Mouse (Mus musculus) adrenal gland, adult 2 months (tissue): ENCODE data around the gene 0610037L13Rik. TPM values are rescaled to one million over a fixed set of nuclear protein-coding genes. Genes with fewer than 3 reads are reported as not detected.

ENCODE experiments used
- DNase-seq: peaks from one replicate; pipeline ENCODE4 v3.0.0; 2021
- polyA plus RNA-seq: library from polyadenylated mRNA; depleted of rRNA; stranded (reverse); fragments of >200 nt; gene quantifications from 2 replicates; pipeline ENCODE4 v1.2.3, GENCODE M21; 2012; rRNA removed
- total RNA-seq, 2 experiments: library from RNA; stranded (reverse); gene quantifications; 2 replicates each; pipeline ENCODE4 v1.2.3; 2021

The 0610037L13Rik gene
- total and polyA plus RNA-seq, 3 experiments, result 16.2 to 77.3 (median 74.1) TPM

DNA sequence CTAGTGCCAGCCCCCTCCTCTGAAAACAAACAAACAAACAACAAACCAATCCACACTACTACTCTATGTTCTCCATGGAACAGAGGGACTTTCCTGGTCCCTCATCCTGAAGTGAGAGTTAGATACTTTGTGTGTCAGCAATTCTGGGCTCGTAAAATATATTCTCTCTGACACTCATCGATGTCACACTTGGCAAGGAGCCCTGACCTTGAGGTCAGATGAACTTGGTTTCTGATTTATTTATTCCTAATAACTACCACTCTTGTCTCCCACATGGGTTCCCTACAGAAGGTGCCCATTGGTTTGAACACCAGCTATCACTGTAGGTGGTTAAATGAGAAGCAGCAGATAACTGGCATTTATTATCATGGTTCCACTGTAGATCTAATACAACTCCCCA lies 30.7 kb downstream of the 0610037L13Rik start:
- peak; percentile 78 for DNase-seq

DNA sequence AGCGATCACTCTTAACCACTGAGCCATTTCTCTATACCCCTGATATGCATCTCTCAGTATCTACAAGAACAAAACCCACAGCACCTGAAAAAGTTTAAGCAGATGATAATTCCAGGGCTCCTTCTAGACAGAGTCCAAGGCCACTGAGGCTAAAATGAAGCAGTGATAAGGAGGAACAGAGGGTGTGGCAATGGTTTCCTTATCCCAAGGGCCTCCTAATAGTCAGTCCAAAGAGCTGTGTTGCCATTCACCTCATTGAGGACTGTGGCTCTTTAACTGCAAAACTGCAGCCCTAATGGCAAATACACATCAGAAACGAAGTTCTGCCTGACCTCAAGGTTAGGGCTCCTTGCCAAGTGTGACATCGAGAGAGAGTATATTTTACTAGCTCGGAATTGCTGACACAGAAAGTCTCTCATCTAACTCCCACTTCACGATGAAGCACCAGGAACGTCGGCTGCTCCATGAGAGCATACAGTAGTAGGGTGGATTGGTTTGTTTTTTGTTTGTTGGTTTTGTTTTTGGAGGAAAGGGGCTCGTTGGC lies 31.6 kb downstream of the 0610037L13Rik start:
- peak; percentile 82 for DNase-seq

DNA sequence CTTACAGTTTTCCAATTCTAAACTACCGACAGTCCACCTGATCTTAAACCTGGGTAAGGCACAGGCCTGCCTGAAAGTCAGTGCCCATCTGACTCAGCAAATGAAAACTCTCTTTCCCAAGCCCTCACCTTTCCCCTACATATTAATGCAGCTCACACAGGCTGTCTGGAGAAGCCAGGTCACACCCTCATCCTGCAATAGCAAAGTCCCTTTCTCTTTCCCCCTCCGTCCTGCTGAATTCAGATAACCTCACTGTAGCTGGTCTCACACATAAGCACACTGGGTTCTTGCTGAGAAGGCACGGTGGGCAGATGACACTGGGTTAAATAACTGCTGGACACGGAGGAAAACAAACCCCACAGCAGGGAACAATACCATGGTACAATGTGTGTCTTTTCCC lies 32.3 kb downstream of the 0610037L13Rik start:
- DNase-seq, result peak; percentile 62

DNA sequence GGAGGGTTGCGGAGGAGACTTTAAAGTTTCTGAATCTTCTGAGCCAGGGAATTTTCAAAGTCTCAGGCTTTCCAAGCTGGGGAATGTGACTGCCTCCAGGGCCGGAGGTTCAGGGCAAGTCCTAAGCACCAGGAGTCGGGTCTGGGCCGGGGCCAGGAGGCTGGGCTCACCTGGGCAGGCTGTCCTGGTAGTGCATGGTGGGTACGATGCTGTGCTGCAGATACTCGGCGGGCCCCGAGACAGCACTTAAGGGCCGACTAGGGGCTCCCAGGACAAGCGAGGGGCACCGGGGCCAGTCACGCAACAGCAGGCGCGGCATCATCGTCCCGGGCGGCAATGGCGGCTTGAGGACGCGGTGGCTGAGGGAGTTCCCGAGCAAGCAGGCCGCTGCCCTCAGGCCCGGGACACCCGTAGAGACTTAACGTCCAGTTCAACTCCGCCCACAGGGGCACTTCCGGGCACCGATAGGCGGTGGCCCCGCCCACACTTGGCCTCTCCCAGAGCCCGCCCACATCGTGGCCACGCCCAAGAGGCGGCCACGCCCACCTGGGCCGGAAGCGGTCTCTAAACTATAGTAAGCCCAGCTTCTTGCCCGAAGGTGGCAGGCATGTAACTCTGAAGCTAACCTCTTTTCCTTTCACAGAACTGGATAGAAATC lies 33.7 kb downstream of the 0610037L13Rik start, which contains the start of gene Cpt2:
Gene Cpt2 (minus strand): TSS at position 466 of the 658 bp plus-strand sequence.
- peak; percentile 96 for DNase-seq

GRCm38 (mm10) chr4:107923803-107924194 lies 34.2 kb downstream of the 0610037L13Rik start:
- DNase-seq, result no peak

DNA sequence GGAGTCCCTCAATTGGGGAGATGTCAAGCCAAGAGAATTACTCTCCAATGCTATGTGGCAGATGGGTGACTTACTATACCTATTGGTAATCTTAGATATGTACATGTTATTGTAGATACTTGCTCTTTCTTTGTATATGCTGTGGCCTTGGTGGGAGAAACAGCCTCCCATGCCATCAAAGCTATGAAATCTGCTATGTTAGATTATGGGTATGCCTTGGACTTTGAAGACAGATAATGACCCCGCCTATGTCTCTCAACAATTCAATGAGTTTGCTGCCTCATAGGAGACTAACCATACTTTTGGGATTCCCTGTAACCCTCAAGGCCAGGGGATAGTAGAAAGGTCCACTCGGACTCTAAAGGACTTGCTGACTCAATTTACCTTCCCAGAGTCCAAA lies 38.7 kb downstream of the 0610037L13Rik start:
- no peak for DNase-seq

- DNase-seq, result no peak
These were observed 39.1 kb downstream of the 0610037L13Rik start for GRCm38 (mm10) chr4:107928726-107929125.

- no peak for DNase-seq
These were observed 41.8 kb downstream of the 0610037L13Rik start for GRCm38 (mm10) chr4:107931453-107931852.

DNA sequence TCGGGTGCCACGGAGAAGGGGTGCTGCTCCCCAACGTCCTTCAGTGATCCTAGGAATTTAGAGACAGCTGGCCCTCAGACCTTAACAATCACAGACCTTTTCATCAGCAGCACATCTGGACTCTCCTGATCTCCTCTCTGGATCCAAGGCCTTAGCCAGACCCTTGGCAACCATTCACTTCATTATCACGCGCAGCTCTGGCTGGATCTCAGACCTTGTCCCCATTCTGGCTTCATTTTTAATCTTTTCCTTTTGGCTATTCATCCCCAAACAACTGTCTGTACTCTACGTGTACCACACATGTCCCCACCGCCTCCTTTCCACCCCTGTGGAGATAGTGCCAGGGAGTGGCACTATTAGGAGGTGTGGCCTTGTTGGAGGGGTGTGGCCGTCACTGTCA lies 43.6 kb downstream of the 0610037L13Rik start:
- no peak for DNase-seq

DNA sequence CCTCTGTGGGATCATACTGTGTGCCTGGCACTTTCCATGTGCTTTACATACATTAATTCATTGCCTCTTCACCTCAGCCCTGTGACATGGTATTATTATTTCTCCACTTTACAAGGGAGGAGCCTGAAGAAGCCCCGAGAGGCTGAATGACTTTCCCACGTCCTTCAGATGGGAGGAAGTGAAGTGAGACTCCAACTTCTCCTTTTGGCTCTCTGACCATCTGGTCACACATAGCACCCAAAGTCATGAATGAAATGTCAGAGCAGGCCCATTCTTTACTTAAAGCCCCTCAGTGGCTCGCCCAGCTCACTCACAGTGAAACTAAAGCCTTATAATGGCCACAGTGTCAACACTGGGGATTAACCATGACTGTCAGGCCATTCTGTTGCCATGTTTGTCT lies 45.6 kb downstream of the 0610037L13Rik start:
- no peak for DNase-seq

DNA sequence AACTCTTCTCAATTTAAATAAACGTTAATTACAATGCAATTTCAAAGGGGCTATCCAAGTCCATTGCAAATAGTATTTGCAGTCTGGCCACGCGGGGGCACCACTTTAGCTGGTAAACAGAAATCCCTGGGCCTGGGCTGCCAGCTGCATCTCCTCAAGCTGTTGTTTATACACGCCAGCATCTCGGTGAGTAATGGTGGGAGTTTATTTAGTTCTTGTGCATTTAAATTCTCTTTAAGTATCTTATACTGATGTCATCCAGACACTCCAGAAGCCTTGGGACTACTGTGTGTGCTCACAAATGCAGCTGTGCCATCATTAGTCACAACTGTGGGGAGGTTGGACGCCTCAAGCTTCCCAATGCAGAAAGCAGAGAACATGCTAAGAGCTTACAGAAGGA lies 47.7 kb downstream of the 0610037L13Rik start:
- peak; percentile 60 for DNase-seq

GRCm38 (mm10) chr4:107938124-107938523 lies 48.5 kb downstream of the 0610037L13Rik start:
- no peak for DNase-seq

DNA sequence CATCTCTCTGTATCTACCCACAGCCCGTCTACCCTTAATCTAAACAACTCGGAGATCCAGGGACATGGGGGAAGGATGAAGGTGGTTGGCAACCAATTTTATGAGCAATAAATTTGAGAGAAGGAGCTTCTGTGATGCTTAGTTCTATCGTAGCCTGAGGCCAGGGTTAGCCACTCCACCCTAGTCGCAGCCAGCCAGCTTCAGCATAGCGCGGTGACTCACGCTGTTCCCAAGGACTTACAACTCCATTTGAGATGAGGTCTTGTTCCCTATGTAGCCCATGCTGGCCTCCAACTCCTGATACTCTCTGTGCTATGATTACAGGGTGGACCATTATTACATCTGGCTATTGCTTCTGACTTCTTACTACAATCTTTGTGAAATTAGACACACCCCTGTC lies 53.1 kb downstream of the 0610037L13Rik start:
- peak; percentile 26 for DNase-seq

GRCm38 (mm10) chr4:107944141-107944540 lies 54.5 kb downstream of the 0610037L13Rik start:
- no peak for DNase-seq

Other genes with a start within 250 kb of the 0610037L13Rik start
- not detected for gene Dmrtb1, start 205.6 kb upstream of the 0610037L13Rik start, total RNA-seq
- not detected in 2 replicates for gene Dmrtb1, start 205.6 kb upstream of the 0610037L13Rik start, polyA plus RNA-seq
- 1 to 10 TPM; 9.5 to 9.8 TPM for gene Lrp8, start 87.6 kb upstream of the 0610037L13Rik start, total RNA-seq
- gene Lrp8, start 87.6 kb upstream of the 0610037L13Rik start, polyA plus RNA-seq, result 14.0 and 15.9 TPM in 2 replicates
- 10 to 100 TPM; 70.2 to 77.2 TPM for gene Magoh, start 10.1 kb upstream of the 0610037L13Rik start, total RNA-seq
- gene Magoh, start 10.1 kb upstream of the 0610037L13Rik start, polyA plus RNA-seq, result 15.2 and 17.8 TPM in 2 replicates
- 100 to 1,000 TPM; 231 to 235 TPM for gene Cpt2, start 33.8 kb downstream of the 0610037L13Rik start, total RNA-seq
- gene Cpt2, start 33.8 kb downstream of the 0610037L13Rik start, polyA plus RNA-seq, result 475 and 582 TPM in 2 replicates
- gene Slc1a7, start 78.5 kb downstream of the 0610037L13Rik start, total RNA-seq, result under 1 TPM; 0.20 to 0.48 TPM
- gene Slc1a7, start 78.5 kb downstream of the 0610037L13Rik start, polyA plus RNA-seq, result 0.20 and 0.22 TPM in 2 replicates
- gene Podn, start 206.6 kb downstream of the 0610037L13Rik start, total RNA-seq, result 10 to 100 TPM in 1 of 2 experiments, 1 to 10 TPM in 1; 8.0 to 17.4 TPM
- 17.6 and 21.9 TPM in 2 replicates for gene Podn, start 206.6 kb downstream of the 0610037L13Rik start, polyA plus RNA-seq